Mouse (Mus musculus): ENCODE data around the gene Npr2. TPM values are rescaled to one million over a fixed set of nuclear protein-coding genes. Genes with fewer than 3 reads are reported as not detected.

Gene Npr2
- polyA plus RNA-seq, 1 experiment from 2014 or later, result 11.2 TPM

GRCm38 (mm10) chr4:43598200-43598599 lies 33.5 kb upstream of the Npr2 start:
- no peak overlapping the region for H3K9ac ChIP-seq
- no peak overlapping the region for H3K4me3 ChIP-seq
- H3K36me3 ChIP-seq, result no peaks in the 10 kb centered on the region
- no peak for ATAC-seq (ENCODE audit: insufficient number of reproducible peaks, low FRiP score)
- no peaks in the 10 kb centered on the region for H3K4me1 ChIP-seq (replicated peaks)
- 76% methylated on average over 4 of the region's 4 CpGs for WGBS
- H3K27ac ChIP-seq (ENCODE audit: poor library complexity, severe bottlenecking), result no peak overlapping the region
- no peaks in the 10 kb centered on the region for H3K27me3 ChIP-seq (replicated peaks)
- H3K4me2 ChIP-seq, result no peak overlapping the region
- H3K9me3 ChIP-seq (replicated peaks), result no peaks in the 10 kb centered on the region

DNA sequence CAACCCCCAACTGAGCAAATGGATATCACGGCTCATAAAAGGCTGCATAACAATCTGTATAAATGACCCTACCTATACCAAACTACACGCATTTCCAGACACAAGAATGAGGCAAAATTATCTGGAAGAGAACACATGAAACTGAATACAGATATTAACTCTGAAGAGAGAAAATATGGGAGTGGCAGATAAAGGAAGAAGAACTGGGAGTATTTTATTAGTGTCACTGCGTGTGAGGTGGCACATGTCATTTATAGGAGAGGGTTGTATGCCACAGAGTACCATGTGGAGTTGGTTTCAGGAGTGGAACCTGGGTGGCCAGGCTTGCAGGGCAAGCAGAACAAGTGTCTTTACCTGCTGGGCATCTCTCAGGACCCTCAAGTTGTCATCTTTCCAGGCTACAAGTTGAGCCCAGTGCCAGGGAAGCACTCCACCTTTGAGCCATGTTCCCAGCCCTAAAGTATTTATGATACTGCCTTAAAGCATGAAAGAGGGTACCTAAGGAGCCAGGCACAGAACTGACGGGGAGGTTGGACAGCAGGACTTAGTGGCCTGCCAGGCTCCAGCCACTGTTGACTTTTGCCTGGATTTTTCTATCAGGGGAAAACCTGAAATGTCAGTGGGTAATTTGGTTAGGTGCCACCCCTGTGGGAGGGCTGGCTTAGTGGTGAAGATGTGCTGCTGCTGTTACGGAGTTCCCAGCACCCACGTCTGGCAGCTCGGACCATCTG lies 32.9 kb upstream of the Npr2 start:
- Histone ChIP-seq H3K4me1 (replicated peaks) (no peaks in the 10 kb centered on the region), H3K27me3 (replicated peaks) (no peaks in the 10 kb centered on the region), H3K4me2 (no peak overlapping the region), H3K4me3 (no peak overlapping the region), H3K36me3 (no peaks in the 10 kb centered on the region), H3K9me3 (replicated peaks) (no peaks in the 10 kb centered on the region), H3K27ac (ENCODE audit: poor library complexity, severe bottlenecking) (no peak overlapping the region), H3K9ac (no peak overlapping the region)
- no peak for ATAC-seq (ENCODE audit: insufficient number of reproducible peaks, low FRiP score)
- 82% methylated on average over 7 of the region's 7 CpGs for WGBS

- Histone ChIP-seq H3K9me3 (replicated peaks) (no peaks in the 10 kb centered on the region), H3K4me2 (no peak overlapping the region), H3K4me3 (no peak overlapping the region), H3K4me1 (replicated peaks) (peaks cover 10% of the 10 kb centered on the region), H3K36me3 (no peaks in the 10 kb centered on the region), H3K27ac (ENCODE audit: poor library complexity, severe bottlenecking) (no peak overlapping the region), H3K9ac (no peak overlapping the region), H3K27me3 (replicated peaks) (no peaks in the 10 kb centered on the region)
- 71% methylated on average over 9 of the region's 9 CpGs for WGBS
- ATAC-seq (ENCODE audit: insufficient number of reproducible peaks, low FRiP score), result no peak
Observed at GRCm38 (mm10) chr4:43600195-43600934, 31.4 kb upstream of the Npr2 start.

DNA sequence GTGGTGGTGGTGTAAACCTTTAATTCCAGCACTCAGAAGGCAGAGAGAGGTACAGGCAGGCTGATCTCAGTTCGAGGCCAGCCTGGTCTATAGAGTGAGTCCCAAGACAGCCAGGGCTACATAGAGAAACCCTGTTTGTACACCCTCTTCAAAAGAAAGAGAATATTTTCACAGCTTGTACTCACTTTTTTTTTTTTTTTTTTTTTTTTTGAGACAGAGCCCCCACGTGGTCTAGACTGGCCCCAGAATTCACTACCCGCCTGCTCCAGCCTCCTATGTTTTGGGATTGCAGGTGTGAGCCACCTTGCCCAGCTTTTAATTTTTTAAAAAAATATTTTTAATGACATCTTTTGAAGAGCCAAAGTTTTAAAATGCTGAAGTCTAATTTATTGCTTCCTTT lies 27.6 kb upstream of the Npr2 start:
- 70% methylated on average over 3 of the region's 3 CpGs for WGBS
- no peaks in the 10 kb centered on the region for H3K36me3 ChIP-seq
- ATAC-seq (ENCODE audit: insufficient number of reproducible peaks, low FRiP score), result no peak
- no peak overlapping the region for H3K4me2 ChIP-seq
- no peaks in the 10 kb centered on the region for H3K9me3 ChIP-seq (replicated peaks)
- peaks cover 10% of the 10 kb centered on the region for H3K4me1 ChIP-seq (replicated peaks)
- no peak overlapping the region for H3K27ac ChIP-seq (ENCODE audit: poor library complexity, severe bottlenecking)
- no peak overlapping the region for H3K9ac ChIP-seq
- H3K27me3 ChIP-seq (replicated peaks), result no peaks in the 10 kb centered on the region
- no peak overlapping the region for H3K4me3 ChIP-seq

- ATAC-seq (ENCODE audit: insufficient number of reproducible peaks, low FRiP score), result 0 out of 2 replicates have a peak, but pooled peaks have one; percentile 18
- no peak overlapping the region for H3K4me3 ChIP-seq
- 40% methylated on average over 9 of the region's 9 CpGs for WGBS
- no peaks in the 10 kb centered on the region for H3K36me3 ChIP-seq
- no peak overlapping the region for H3K9ac ChIP-seq
- no peaks in the 10 kb centered on the region for H3K9me3 ChIP-seq (replicated peaks)
- H3K4me1 ChIP-seq (replicated peaks), result peaks cover 10% of the 10 kb centered on the region
- H3K27ac ChIP-seq (ENCODE audit: poor library complexity, severe bottlenecking), result no peak overlapping the region
- no peaks in the 10 kb centered on the region for H3K27me3 ChIP-seq (replicated peaks)
- no peak overlapping the region for H3K4me2 ChIP-seq
Observed at GRCm38 (mm10) chr4:43604751-43605685, 26.7 kb upstream of the Npr2 start.

- Histone ChIP-seq H3K36me3 (no peaks in the 10 kb centered on the region), H3K27ac (ENCODE audit: poor library complexity, severe bottlenecking) (no peak overlapping the region), H3K9ac (no peak overlapping the region), H3K27me3 (replicated peaks) (no peaks in the 10 kb centered on the region), H3K9me3 (replicated peaks) (no peaks in the 10 kb centered on the region), H3K4me3 (no peak overlapping the region), H3K4me1 (replicated peaks) (no peaks in the 10 kb centered on the region), H3K4me2 (no peak overlapping the region)
- no peak for ATAC-seq (ENCODE audit: insufficient number of reproducible peaks, low FRiP score)
- 51% methylated on average over 10 of the region's 10 CpGs for WGBS
Observed at GRCm38 (mm10) chr4:43612534-43612933, 19.2 kb upstream of the Npr2 start.

DNA sequence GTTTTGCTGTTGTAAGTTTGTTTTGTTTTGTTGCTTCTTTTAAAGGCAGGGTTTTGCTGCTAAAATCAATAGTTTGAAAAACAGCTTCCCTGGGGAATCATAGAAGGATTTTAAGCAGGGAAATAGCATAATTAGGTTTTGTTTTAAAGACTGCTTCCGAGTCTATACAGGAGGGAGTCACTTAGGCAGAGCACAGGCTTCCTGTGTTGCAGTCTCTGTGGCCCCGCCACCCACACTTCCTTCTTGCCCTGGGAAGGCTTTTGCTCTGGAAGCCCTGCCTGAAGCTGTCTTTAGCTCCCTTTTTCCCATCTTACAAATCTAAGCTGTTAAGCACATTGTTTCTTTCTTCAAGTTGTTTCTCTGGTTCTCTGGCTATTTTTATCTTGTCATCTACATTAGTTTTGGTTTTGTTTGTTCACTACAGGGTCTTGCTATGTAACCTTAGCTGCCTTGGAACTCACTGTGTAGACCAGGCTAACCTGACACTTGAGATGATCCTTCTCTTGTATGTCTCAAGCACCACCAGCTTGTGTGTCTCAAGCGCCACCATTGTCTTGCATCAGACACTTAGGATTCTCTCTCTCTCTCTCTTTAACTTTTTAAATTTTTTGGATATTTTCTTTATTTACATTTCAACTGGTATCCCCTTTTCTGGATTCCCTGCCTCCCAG lies 18.5 kb upstream of the Npr2 start:
- Histone ChIP-seq H3K36me3 (no peaks in the 10 kb centered on the region), H3K4me1 (replicated peaks) (no peaks in the 10 kb centered on the region), H3K4me2 (no peak overlapping the region), H3K9me3 (replicated peaks) (no peaks in the 10 kb centered on the region), H3K9ac (no peak overlapping the region), H3K27ac (ENCODE audit: poor library complexity, severe bottlenecking) (no peak overlapping the region), H3K4me3 (no peak overlapping the region), H3K27me3 (replicated peaks) (no peaks in the 10 kb centered on the region)
- 60% methylated on average over 3 of the region's 3 CpGs for WGBS
- no peak for ATAC-seq (ENCODE audit: insufficient number of reproducible peaks, low FRiP score)

DNA sequence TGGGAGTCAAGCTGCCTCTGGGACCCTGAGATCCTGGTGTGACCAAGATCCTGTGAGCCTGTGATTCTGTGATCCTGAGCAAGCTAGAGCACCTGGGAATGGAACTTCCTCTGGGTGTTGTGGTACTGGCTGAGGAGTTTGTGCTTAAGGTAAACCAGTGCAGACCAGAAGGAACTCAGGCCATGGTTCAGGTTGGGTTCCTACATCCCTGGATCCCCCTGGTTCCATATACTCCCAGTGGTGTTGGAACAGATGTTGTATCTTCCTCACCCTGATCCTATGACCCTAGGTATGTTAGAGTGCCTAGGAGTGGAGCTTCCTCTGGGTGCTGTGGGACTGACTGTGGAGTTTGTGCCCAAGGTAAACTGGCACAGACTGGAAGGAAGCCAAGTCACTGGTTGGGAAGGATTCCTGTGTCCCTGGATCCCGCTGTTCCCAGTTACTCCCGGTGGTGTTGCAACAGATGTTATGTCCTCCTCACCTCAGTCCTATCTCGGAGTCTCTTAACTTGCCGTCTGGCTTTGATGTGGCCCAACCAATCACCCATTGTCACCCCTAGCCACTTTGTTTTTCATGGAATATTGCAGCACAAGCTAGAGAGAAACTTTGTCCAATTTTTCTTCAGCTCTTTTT lies 11.5 kb upstream of the Npr2 start:
- no peak overlapping the region for H3K27ac ChIP-seq (ENCODE audit: poor library complexity, severe bottlenecking)
- ATAC-seq (ENCODE audit: insufficient number of reproducible peaks, low FRiP score), result no peak
- H3K4me3 ChIP-seq, result no peak overlapping the region
- WGBS, result 65% methylated on average over 4 of the region's 4 CpGs
- H3K27me3 ChIP-seq (replicated peaks), result no peaks in the 10 kb centered on the region
- no peaks in the 10 kb centered on the region for H3K36me3 ChIP-seq
- H3K4me1 ChIP-seq (replicated peaks), result no peaks in the 10 kb centered on the region
- H3K4me2 ChIP-seq, result no peak overlapping the region
- peaks cover 3% of the 10 kb centered on the region for H3K9me3 ChIP-seq (replicated peaks)
- no peak overlapping the region for H3K9ac ChIP-seq

DNA sequence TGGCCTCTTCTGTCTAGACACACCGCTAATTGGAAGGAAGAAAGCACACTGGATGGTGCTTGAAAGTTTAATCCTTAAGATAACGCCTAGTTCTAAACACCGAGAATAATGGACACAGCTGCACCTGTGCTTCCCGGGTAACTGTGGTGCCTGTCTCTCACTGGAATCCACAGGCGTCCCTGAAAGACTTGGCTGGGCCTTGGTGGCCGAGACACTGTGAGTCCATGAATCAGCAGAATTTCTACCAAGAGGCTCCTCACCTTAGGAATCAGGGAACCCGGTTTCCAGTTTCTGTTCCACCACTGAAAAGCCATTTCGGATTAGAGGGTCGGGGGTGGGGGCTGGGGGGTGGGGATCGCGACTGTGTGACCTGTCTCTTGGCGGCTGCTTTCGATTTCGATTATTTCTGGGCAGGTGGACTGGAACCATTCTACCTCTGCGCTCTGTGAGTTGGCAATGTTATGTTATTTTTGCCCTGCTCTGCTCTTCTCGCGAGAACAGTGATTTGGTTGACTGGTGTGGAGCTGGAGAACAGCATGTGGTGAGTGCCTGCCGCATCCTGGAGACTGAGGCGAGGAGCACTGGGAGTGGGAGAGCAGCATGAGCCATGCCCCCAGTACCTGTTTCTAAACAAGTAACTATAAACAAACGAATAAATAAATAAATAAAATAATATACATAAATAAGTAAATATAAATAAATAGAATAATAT lies 2.5 kb upstream of the Npr2 start:
- Histone ChIP-seq H3K27ac (ENCODE audit: poor library complexity, severe bottlenecking) (no peak overlapping the region), H3K36me3 (no peaks in the 10 kb centered on the region), H3K4me2 (peak overlapping the region; percentile 41), H3K9me3 (replicated peaks) (peaks cover 15% of the 10 kb centered on the region), H3K4me1 (replicated peaks) (peaks cover 23% of the 10 kb centered on the region), H3K27me3 (replicated peaks) (peaks cover 10% of the 10 kb centered on the region), H3K4me3 (0 out of 2 replicates have a peak overlapping the region, but pooled peaks have one; percentile 2), H3K9ac (no peak overlapping the region)
- 36% methylated on average over 20 of the region's 20 CpGs for WGBS
- ATAC-seq (ENCODE audit: insufficient number of reproducible peaks, low FRiP score), result no peak

- Histone ChIP-seq H3K36me3 (no peaks in the 10 kb centered on the region), H3K9ac (no peak overlapping the region; the same call in 1 of the 2 replicates), H3K4me1 (replicated peaks) (peaks cover 28% of the 10 kb centered on the region), H3K4me3 (no peak overlapping the region), H3K27me3 (replicated peaks) (peaks cover 10% of the 10 kb centered on the region), H3K9me3 (replicated peaks) (peaks cover 13% of the 10 kb centered on the region), H3K4me2 (peak overlapping the region; percentile 49), H3K27ac (ENCODE audit: poor library complexity, severe bottlenecking) (no peak overlapping the region)
- no peak for ATAC-seq (ENCODE audit: insufficient number of reproducible peaks, low FRiP score)
- WGBS, result 5% methylated on average over 5 of the region's 5 CpGs
Observed at GRCm38 (mm10) chr4:43630030-43630581, 1.6 kb upstream of the Npr2 start.
